Mouse (Mus musculus) spleen, postnatal 36 days (tissue): Measurements from ENCODE around the gene Mospd3.
A peak's percentile ranks its signal among the peaks of the same experiment; 100 is the strongest.
"Not testable (repeated sequence)": the region's sequence is repeated elsewhere in the genome, so short reads cannot be mapped to it uniquely, and the experiment has no call there.

Source experiments
- DNase-seq, 2 experiments: peaks; one replicate each; pipeline ENCODE4 v3.0.0; 2022; ENCODE audit warnings: low spot score in 2 of 2, mixed read lengths in 1 of 2

Mospd3 gene

GRCm38 (mm10) chr5:137623937-137624530 is 23.2 kb upstream of the Mospd3 start:
- no peak for DNase-seq

DNA sequence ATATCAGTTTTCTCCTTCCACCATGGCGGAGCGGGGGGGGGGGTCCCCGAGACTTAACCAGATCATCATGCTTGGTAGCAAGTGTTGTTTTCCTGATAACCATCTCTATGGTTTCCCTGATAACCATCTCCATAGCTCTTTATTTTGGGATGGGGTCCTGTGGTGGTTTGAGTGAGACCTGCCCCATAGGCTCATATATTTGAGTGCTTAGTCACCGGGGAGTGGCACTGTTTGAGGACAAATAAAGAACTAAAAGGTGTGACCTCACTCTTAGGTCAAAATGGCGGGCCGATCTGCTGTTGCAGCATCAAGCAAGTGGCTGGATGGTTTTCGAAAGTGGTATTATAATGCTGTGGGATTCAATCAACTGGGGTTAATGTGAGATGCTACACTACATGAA is 14.5 kb upstream of the Mospd3 start:
- no peak for DNase-seq

GRCm38 (mm10) chr5:137614921-137615320 is 14.1 kb upstream of the Mospd3 start:
- DNase-seq: not testable (repeated sequence)

- DNase-seq: no peak
Observed at GRCm38 (mm10) chr5:137613550-137613949, 12.7 kb upstream of the Mospd3 start, which contains the start of gene Pcolce. Pcolce (minus strand) TSS chr5:137613784.

GRCm38 (mm10) chr5:137613076-137613475 is 12.2 kb upstream of the Mospd3 start:
- no peak for DNase-seq

- no peak for DNase-seq
Observed at GRCm38 (mm10) chr5:137611245-137611602, 10.4 kb upstream of the Mospd3 start.

DNA sequence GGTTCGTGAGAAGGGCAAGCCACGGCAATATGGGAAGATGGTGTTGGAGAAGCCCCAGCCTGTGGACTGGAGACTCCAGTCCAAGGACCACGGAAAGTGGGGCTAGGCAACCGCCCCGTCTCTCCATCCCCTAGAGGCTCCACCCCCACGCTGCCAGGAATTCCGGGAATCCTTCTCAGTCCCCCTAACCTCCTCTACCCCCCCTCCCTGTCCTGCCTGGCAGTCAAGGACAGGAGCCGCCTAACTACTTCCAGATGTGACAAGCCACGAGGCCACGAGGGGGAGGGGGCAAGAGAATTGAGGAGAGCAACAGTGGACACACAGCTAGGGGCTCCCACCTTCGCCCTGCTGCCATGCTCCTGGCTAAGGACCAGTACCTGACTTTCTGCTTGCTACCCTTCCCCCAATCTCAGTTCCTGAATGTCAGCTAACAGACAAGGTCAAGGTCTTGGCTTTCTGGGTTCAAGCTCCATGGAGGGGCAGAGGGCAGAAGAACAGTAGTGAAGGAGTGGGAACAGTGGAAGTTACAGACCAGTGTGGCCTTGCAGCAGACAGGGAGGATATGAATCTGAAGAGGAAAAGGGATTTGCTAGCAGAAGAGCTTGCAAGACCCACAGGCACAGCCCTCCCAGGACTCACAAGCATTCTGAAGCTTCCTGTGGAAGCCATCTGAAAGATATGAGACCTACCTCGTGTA is 9.8 kb upstream of the Mospd3 start:
- peak; percentile 27 to 38 for DNase-seq

DNA sequence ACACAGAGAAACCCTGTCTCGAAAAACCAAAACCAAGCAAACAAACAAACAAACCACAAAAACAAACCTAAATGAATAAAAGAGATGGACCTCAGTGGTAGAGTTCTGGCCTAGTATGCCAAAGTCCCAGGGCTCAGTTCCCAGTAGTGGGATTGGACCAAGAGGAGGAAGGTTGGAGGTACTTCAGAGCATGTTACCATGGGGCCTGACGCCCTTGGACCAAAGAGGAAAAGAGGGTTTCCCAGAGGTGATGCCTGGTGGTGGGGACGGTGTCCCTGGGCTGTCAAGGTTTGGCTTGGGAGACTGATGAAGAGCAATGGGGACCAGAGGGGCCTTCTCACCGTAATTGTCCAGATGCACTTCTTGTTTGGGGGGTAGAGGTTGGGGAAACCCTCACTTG is 9.2 kb upstream of the Mospd3 start:
- no peak for DNase-seq

- peak in 1 of 2 experiments; percentile 43 for DNase-seq
Observed at GRCm38 (mm10) chr5:137609292-137609691, 8.4 kb upstream of the Mospd3 start.

DNA sequence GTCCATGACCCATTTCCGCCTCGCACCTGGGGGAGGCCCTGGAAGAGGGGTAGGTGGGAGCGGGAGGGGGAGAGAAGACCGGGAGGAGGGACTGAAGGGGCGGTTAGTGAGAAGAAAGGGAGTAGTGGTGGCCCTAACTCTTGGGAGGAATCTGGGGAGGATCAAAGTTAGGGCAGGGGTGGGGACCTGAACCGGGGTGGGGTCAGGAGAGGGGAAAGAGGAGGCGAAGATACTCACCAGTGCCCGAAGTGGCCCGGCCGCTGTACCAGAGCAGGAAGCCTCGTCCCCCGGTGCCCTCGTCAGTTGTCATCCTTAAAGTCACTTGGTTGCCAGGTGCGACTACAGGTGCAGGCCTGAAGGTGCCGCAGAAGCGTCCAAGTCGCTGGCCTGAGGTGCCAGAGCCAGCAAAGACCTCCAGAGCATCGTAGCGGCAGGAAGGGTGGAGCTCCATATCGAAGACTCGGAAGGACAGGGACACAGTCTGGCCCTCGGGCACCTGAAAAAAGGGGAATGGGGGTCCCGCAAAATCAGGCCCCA is 7.9 kb upstream of the Mospd3 start:
- no peak for DNase-seq

GRCm38 (mm10) chr5:137607860-137608653 is 7.2 kb upstream of the Mospd3 start:
- no peak for DNase-seq

DNA sequence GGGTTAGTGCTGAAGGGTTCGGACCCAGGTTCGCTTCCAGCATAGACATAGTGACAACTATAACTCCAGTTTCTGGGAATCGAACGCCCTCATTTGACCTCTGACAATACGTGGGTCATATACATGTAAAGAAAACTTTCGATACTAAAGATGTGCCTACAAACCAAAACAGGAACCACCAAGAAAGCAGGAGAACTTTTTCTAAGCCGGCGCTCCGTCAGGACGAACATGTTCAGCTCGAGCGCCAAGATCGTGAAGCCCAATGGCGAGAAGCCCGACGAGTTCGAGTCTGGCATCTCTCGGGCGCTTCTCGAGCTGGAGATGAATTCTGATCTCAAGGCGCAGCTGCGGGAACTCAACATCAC is 489 bp upstream of the Mospd3 start:
- peak in 1 of 2 experiments; percentile 29 for DNase-seq

DNA sequence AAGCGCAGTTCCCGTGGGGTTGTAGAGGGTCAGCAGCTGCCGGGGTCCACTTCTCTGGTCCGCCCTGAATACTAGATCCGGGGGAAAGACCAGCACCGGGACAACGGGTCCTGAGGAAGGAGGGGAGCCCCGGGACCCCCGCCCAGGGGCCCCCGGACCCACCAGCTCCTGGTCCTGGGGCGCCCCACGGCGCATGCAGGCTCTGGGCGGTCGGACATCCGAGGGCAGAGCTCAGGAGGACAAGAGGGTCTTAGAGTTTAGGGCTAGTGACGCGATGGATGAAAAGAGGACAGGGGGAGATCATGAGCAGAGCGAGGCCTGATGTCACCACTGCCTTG is 608 bp downstream of the Mospd3 start:
- DNase-seq: no peak

- no peak for DNase-seq
Observed at GRCm38 (mm10) chr5:137599600-137599999, 1.3 kb downstream of the Mospd3 start.

DNA sequence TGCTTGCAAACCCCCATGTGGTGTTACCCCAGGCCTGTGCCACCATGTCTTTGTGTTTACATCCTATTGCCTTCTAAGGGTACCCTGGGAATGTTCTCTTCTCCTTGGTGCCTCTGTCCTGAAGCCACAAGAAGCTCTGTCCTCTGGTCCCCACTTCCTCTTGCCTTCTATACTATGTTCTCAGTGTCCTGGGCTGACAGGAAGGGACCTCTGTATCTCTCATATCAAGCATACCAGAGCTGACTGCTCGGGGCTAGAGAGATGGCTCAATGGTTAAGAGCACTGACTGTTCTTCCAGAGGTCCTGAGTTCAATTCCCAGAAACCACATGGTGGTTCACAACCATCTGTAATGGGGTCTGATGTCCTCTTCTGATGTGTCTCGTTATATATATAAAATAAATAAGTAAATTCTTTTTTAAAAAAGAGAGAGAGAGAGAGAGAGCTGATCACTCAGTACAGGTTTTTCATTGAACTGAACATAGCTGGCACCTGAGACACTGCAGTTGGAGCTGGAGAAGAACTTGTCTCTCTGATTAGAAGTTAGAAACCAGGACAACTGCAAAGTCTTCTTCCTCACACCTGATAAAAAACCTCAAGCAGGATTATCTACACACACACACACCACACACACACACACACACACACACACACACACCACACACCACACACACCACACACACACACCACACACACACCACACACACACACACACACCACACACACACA is 2.6 kb downstream of the Mospd3 start:
- DNase-seq: no peak

DNA sequence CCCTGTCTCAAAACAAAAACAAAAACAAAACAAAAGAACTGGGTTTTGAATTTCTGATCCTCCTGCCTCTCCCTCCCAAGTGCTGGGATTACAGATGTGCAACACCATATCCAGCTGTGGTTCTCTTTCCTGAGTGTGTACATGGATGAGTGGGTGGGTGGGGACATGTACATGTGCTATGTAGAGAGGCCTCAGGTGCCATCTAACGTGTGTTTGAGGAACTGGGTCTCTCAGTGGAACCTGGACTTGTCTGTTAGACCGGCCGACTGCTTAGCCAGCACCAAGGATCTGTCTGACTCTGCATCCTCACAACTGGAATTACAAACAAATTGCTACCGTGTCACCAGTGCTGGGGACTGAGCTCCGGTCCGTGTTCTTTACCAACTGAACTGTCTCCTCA is 3.2 kb downstream of the Mospd3 start:
- DNase-seq: no peak

DNA sequence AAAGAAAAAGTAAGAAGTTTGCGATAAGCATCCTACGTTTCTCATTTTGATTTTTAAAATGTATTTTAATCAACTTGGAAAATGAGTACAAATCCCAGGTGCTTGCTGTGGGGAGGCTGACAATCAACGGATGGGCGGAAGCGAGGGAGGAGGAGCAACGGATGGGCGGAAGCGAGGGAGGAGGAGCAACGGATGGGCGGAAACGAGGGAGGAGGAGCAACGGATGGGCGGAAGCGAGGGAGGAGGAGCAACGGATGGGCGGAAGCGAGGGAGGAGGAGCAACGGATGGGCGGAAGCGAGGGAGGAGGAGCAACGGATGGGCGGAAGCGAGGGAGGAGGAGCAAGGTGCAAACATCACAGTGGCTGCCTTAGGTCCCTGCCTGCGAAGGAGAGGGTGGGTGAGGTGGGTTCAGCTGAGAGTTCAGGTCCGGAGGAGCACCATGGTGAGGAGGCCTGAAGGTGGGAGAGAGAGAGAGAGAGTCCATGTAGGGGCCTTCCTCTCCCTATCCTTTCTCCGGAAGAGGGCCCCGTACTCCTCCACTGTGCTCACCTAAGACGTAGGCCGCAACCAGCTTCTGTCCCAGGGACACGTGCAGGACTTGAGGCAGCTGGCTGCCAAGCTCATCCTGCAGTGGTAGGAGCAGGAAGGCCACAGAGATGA is 4.1 kb downstream of the Mospd3 start:
- DNase-seq: peak; percentile 53 to 61

DNA sequence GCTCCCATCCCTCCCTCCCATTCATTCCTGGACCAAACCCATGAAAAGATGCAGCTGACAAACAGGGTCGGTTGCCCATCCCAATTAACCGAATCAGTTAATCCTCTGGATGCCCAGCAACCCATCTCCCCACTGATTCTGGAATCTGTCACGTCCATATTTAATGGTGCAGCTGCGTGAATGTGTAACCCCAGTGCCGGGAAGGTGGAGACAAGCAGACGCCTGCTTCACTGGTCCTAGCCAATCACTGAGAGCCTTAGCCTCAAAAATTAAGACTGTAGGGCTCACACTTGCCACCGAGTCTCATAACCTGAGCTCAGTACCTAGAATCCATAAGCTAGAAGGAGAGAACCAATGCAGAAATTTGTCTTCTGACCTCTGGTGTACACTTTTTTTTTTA is 4.9 kb downstream of the Mospd3 start:
- DNase-seq: no peak

DNA sequence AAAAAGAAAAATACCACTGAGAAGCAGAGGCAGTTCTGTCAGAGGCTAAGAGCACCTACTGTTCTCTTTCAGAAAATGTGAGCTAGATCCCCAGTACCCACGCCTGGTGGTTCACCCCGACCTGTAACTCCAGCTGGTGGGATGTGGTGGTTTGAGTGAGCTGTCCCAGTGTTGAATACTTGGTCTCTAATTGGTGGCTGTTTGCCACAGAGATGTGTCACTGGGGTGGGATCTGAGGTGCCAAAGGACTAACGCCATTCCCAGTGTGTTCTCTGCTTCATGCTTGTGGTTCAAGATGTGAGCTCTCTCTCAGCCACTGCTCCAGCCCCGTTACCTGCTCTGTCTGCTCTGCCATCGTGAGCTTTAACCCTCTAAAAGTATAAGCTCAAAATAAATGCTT is 10.4 kb downstream of the Mospd3 start:
- no peak for DNase-seq

GRCm38 (mm10) chr5:137584976-137585375 is 15.9 kb downstream of the Mospd3 start:
- peak; percentile 65 to 75 for DNase-seq

GRCm38 (mm10) chr5:137583670-137584169 is 17.1 kb downstream of the Mospd3 start:
- DNase-seq: no peak
